Mouse (Mus musculus) cortical plate, adult 2 months (tissue): ENCODE data around the gene Pagr1a. TPM values are rescaled to one million over a fixed set of nuclear protein-coding genes. Genes with fewer than 3 reads are reported as not detected.

ENCODE experiments used
- H3K27ac ChIP-seq: fragments of 200-500 bp; 2 replicates; pipeline ENCODE4 v1.5.1; 2012; ENCODE audit warnings: low read length, control low read depth, inconsistent platforms; ENCODE audit not compliant: insufficient read depth
- H3K4me1 ChIP-seq: fragments of 200-500 bp; 2 replicates; pipeline ENCODE4 v1.6.1; 2011; ENCODE audit warnings: low read length; ENCODE audit not compliant: control insufficient read depth, insufficient read depth
- H3K4me3 ChIP-seq: fragments of 200-500 bp; 2 replicates; pipeline ENCODE4 v1.5.1; 2011; ENCODE audit warnings: mild to moderate bottlenecking, low read length, control low read depth; ENCODE audit not compliant: insufficient read depth
- CTCF ChIP-seq: fragments of 200-500 bp; IDR thresholded peaks from 2 replicates; pipeline ENCODE4 v1.5.1; 2011; ENCODE audit warnings: mild to moderate bottlenecking, control low read depth, low read length; ENCODE audit not compliant: insufficient read depth; ENCODE audit errors: extremely low read depth
- POLR2A ChIP-seq: fragments of 200-500 bp; IDR thresholded peaks from 2 replicates; pipeline ENCODE4 v1.6.1; 2011; ENCODE audit warnings: mild to moderate bottlenecking, low read length, control low read depth; ENCODE audit not compliant: insufficient read depth; ENCODE audit errors: extremely low read depth
- polyA plus RNA-seq: library from polyadenylated mRNA; depleted of rRNA; stranded (reverse); fragments of >200 nt; gene quantifications from 2 replicates; pipeline ENCODE4 v1.2.3, GENCODE M21; 2012

The Pagr1a gene
- polyA plus RNA-seq, 1 experiment = 50.4 TPM

- Histone ChIP-seq H3K27ac (no peak overlapping the region), H3K4me3 (no peak overlapping the region), H3K4me1 (peaks cover 2% of the 10 kb centered on the region; the same call in 1 of the 2 replicates)
- TF ChIP-seq CTCF (no peak), POLR2A (no peak)
These were observed 12.9 kb downstream of the Pagr1a start for GRCm38 (mm10) chr7:127004122-127004875.

DNA sequence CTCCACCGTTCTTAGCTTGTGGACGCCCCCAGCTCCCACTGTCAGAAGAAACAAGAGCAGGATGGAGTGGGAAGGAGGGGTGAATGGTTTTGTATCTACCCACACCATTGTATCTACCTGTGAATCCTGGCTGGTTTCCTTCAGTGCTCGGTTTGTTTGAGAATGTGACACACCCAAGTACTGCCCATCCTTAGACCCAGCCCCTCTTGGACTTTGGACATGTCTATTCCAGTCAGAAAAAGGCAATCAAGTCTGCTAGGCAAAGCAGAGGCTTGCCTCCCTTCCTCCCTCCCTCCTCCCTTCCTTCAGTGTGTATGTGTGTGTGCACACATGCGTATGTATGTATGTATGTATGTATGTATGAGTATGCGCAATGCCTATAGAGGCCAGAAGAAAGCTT is 13.5 kb downstream of the Pagr1a start:
- Histone ChIP-seq H3K4me1 (no peaks in the 10 kb centered on the region; the same call in 1 of the 2 replicates), H3K27ac (no peak overlapping the region), H3K4me3 (no peak overlapping the region)
- TF ChIP-seq POLR2A = no peak
- TF ChIP-seq CTCF = no peak

- TF ChIP-seq CTCF = no peak
- no peak for TF ChIP-seq POLR2A
These were observed 17.6 kb downstream of the Pagr1a start for GRCm38 (mm10) chr7:126999568-126999967.

DNA sequence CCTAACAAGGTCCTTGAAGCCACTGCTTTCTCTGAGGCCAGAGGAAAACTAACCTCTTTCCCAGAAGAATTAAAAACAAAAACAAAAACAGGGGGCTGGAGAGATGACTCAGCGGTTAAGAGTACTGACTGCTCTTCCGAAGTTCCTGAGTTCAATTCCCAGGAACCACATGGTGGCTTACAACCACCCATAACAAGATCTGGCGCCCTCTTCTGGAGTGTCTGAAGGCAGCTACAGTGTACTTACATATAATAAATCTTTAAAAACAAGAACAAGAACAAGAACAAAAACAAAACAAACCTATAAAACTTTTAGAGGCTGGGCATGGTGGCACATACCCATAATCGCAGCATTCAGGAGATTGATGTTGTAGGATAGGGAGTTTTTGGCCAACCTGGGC is 20.7 kb downstream of the Pagr1a start:
- H3K4me1 ChIP-seq = no peaks in the 10 kb centered on the region
- no peak overlapping the region for H3K4me3 ChIP-seq
- H3K27ac ChIP-seq = no peak overlapping the region
- TF ChIP-seq POLR2A = no peak
- no peak for TF ChIP-seq CTCF

More at GRCm38 (mm10) chr7:126999568-126999967, 17.6 kb downstream of the Pagr1a start:
- no peak overlapping the region for H3K27ac ChIP-seq
- H3K4me3 ChIP-seq = no peak overlapping the region
- H3K4me1 ChIP-seq = no peaks in the 10 kb centered on the region

DNA sequence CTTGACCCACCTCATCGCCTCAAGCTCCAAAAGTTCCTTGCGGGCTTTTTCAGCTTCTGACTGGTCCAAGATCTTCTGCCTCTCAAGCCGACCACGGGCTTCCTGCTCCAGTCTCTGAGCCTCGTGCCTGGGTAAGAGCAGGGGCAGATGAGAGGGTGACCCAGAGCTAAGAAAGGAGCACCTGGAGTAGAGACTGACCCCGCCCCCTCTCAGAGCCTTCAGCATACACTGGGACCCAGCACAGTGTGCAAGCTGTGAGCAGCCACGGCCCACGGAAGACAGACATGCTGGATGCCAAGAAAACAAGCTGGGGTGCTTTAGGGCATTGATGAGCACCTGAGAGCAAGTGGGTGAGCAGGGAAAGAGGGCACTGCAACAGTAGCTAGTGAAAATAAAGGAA is 28.3 kb downstream of the Pagr1a start:
- TF ChIP-seq CTCF (no peak), POLR2A (no peak)
- Histone ChIP-seq H3K4me3 (no peak overlapping the region), H3K4me1 (no peaks in the 10 kb centered on the region), H3K27ac (no peak overlapping the region)

DNA sequence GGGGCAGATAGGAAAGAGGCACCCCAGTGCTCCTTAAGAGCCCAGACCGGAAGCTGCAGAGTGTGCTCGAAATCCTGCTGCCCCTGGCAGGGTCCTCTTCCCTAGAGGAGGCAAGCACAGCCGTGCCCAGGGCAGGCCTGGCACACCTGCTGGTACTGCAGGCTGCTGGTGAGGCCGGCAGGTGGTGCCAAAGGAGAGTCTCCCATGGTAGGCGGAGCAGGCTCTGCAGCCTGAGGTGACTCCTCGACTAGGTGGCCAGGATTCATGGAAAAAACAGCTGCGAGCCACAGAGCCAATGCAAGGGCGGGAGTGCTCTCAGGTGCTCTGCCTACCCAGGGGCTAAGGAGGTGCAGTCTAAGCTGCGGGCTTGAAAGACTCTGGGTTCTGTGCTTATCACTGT is 30.8 kb downstream of the Pagr1a start:
- Histone ChIP-seq H3K4me1 (no peaks in the 10 kb centered on the region), H3K27ac (no peak overlapping the region), H3K4me3 (no peak overlapping the region)
- TF ChIP-seq CTCF (peak; percentile 49), POLR2A (no peak)

DNA sequence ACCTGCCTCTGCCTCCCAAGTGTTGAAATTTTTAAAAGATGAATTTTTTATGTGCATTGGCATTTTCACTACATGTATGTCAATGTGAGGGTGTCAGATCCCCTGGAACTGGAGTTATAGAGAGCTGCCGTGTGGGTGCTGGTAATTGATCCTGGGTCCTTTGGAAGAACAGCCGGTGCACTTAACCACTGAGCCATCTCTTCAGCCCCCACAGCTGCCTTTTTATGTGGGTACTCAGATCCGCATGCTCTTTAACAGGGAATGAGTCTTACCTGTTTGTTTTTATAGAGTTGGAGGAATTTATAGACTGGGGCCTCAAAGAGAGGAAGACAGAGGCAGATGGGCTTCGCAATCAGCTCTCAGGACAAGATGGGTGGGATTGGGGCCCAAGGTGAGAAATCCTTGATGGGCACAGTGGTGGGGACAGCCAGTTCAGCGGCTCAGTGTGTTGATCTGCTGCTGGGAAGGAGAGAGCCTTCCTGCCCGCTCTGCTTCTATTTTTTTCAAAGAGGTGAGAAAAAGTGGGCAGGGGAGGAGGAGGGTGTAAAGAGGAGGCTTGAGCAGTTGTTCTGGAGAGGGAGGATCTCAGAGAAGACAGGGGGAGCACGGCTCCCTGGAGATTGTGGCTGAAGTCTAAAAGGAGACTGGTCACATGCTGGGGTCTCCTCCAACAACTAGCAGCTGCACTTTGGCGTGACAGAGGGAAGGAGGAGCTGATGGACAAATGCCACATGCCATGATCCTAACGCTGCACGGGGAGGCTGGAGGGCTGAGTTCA is 32.3 kb downstream of the Pagr1a start:
- TF ChIP-seq POLR2A = no peak
- no peak for TF ChIP-seq CTCF
- Histone ChIP-seq H3K27ac (no peak overlapping the region), H3K4me1 (no peaks in the 10 kb centered on the region), H3K4me3 (no peak overlapping the region)

GRCm38 (mm10) chr7:126983113-126983512 is 34.0 kb downstream of the Pagr1a start:
- Histone ChIP-seq H3K27ac (no peak overlapping the region), H3K4me1 (0 out of 2 replicates have a peak, but pooled peaks cover 1% of the 10 kb centered on the region), H3K4me3 (no peak overlapping the region)
- TF ChIP-seq CTCF = no peak
- no peak for TF ChIP-seq POLR2A

- H3K4me3 ChIP-seq = no peak overlapping the region
- peaks cover 5% of the 10 kb centered on the region; the same call in 1 of the 2 replicates for H3K4me1 ChIP-seq
- H3K27ac ChIP-seq = no peak overlapping the region
- TF ChIP-seq POLR2A = no peak
- no peak for TF ChIP-seq CTCF
These were observed 35.1 kb downstream of the Pagr1a start for GRCm38 (mm10) chr7:126982054-126982453.
